Mouse (Mus musculus): ENCODE data around the gene Prss58.

The Prss58 gene

GRCm38 (mm10) chr6:40900287-40900686 lies at the start of gene Prss58:
Gene Prss58, minus strand, starts transcription at chr6:40900387.
- no peak for DNase-seq

DNA sequence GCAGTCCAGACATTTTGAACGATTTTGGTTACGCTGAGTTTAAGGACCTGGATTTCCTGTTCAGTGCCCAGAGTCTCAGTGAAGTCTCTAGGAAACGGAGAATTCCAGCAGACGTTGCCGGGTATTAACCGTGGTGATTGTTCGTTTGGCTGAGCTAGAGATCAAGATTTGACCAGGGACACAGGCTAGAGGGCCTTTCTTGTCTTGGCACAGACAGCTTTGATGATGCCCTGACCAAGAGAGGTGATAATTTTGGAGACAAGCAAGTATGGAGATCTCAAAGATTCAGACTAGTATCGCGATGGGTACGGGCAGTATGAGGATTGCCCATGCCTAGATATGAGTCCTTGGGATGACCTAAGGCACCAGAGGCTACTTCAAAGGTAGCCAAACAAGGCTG lies 40.3 kb upstream of the Prss58 start, which contains the start of gene 1700074P13Rik:
Gene 1700074P13Rik, minus strand, starts transcription at position 101 of the 400 bp plus-strand sequence.
- no peak for DNase-seq

DNA sequence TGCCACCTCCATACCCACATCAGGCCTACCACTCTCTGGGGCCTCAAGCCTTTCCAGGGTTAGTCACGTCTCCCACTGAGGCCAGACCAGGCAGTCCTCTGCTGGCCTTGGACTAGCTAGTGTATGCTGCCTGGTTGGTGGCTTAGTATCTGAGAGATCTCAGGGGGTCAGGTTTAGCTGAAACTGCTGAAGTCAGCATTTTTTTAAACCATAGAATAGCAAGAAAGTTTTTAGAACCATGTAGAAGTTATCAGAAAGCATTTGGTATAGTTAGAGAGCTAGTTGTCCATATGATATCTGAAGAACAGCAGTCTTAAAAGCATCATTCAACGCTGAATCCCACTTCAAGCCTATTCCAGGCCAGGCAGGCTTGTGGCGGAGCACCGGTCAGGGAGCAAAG lies 19.8 kb upstream of the Prss58 start:
- no peak for DNase-seq

- DNase-seq, result no peak
These were observed 5.5 kb downstream of the Prss58 start for GRCm38 (mm10) chr6:40894716-40895115.

DNA sequence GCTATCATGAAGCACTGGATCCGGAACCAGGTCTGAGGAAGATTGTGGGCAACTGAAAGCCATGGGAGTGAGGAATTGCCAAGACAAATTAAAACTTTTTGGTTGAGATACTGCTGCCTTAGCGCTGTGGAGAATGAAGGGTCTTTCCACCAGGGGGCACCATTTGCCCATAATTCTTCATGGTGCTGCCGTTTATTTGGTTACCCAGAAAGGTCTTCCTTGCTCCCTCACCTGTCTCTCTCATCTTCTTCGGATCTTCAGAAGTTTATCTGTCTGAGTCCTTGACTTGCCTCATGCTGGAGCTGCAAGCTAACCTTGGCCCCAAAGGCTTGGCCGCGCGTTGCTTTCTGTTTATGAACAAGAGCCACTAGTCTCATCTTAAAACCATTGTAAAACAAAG lies 6.6 kb downstream of the Prss58 start:
- peak in 1 of 2 experiments; percentile 19 for DNase-seq

- no peak for DNase-seq
These were observed 8.4 kb downstream of the Prss58 start for GRCm38 (mm10) chr6:40891754-40892153.

DNA sequence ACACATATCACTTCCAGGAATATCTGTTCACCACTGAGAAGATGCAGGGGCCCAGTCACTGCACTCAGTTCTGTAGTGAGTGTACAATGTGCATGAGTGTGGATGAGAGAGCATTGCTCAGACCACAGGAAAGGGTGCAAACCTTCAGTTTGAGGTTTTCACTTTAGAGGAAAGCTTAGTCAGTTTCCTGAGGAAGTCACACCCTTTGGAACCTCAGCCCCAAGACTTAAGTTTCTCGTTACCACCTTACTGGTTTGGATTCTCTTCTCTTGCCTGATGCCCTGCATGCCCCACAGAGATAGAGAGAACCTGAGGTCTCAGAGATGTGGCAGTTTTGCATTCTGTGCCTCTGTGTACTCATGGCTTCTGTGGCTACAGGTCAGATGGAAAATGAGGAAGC lies 9.2 kb downstream of the Prss58 start:
- DNase-seq, result no peak

DNA sequence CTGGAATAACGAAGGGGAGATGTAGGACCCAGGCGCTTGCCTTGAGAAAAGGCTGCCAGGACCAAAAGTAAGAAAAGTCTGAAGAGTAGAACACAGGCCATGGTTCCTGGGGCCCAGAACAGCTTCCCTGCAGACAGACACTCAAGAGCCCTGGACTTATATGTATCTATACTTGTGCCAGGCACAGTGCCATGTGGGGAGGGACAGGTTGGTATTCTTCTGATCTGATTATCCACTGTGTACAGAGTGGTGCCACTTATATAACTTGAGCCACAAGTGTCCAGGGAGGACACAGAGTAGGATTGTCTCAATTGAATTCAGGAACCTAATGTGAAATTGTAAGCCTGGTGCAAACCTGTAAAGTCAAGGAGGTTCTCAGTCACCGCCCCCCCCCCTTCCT lies 12.8 kb downstream of the Prss58 start, which contains the start of gene Moxd2:
Gene Moxd2, minus strand, starts transcription at position 101 of the 400 bp plus-strand sequence.
- no peak for DNase-seq

- no peak for DNase-seq
These were observed 54.9 kb downstream of the Prss58 start for GRCm38 (mm10) chr6:40845283-40845682.

Data from cerebellum, postnatal 25 days (tissue).